Mouse (Mus musculus) embryo, embryonic 10 days (tissue): ENCODE results near the gene Apbb2.

Source experiments
- DNase-seq: peaks from one replicate; pipeline ENCODE4 v3.0.0-alpha.2; 2015; ENCODE audit warnings: low spot score

Apbb2 gene

DNA sequence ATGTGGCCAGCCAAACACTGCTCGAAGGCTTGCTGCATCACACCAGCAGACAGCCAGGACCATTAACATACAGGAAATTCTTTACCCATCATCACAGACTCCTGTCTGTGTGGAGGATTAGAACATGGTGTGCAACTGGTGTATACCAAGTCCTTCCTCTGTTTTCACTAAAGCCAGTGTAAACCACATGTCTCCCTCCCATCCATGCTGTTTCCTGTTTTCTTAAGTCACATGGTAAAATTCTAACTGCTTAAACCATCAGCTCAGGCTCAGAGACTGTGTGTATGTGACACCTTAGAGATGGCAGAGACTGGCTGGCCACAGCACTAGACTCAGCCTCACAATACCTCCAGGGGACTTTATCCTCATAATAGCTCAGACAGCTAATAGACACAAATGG, 236.5 kb downstream of the Apbb2 start:
- no peak for DNase-seq

DNA sequence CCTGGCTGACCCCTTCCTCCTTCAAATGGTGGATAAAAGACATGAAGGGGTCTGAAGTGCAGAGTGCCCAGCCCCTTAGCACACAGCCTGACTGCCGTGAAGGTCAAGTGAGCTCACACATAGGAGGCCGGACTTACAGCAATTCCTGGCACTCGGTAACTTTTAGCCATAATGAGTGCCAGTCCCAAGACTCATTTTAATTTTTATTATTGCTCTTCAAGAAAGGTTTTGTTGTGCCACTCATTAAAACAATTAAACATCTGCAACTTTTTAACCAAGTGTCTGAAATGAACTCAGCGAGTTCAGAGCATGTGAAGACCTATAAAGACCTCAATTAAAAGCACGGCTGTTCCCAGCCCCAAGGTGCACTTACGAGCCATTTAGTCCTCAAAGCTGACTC, 239.6 kb downstream of the Apbb2 start:
- DNase-seq = no peak

DNA sequence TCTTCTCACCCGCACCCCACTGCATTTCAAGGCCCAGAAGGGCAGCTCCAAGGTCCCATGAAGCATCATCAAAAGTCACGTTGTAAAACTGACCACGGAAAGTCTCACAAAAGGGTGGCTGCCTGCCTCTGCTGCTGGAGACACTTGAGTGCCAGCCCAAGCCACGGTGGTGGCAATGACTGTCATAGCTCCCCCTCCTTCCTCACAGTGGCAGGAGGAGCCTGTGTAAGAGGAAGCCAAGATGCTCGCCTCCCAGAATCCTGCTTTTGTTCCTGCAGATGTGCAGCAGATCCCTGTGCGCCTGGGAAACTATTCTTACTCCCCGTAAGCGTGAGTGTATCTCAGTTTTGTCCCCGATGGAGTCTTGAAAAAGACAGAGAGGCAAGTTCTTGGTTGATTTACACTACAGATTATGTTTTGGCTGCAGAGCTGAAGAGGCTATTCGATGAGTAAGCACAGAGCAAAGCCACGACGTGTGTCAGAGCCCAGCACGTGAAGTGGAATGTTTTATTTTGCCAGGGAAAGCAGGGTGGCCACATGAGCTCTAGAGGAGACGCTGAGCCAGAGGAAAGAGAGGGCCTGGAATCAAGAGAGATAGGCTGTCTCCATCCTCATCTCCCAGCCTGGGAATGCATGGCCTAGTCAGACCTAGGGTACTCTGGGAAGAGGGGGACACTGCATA, 241.9 kb downstream of the Apbb2 start:
- DNase-seq = no peak

DNA sequence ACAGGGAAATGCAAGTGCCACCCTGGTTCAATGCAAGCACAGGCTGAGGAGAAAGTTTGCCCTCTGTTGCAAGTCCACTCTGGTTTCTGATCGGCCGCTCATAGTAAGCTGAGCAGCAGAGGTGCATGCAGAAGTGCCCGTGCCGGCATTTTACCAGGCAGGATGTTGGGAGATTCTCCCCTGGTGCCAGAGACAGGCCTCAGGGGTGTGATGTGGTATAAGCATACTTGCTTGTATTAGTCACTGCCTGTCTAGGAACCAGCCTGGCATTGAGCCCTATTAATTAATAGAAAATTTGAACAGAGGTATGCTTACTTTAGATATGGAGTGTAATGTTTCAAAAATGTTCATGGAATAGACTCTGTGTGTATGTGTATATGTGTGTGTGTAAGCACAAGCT, 244.2 kb downstream of the Apbb2 start:
- no peak for DNase-seq

DNA sequence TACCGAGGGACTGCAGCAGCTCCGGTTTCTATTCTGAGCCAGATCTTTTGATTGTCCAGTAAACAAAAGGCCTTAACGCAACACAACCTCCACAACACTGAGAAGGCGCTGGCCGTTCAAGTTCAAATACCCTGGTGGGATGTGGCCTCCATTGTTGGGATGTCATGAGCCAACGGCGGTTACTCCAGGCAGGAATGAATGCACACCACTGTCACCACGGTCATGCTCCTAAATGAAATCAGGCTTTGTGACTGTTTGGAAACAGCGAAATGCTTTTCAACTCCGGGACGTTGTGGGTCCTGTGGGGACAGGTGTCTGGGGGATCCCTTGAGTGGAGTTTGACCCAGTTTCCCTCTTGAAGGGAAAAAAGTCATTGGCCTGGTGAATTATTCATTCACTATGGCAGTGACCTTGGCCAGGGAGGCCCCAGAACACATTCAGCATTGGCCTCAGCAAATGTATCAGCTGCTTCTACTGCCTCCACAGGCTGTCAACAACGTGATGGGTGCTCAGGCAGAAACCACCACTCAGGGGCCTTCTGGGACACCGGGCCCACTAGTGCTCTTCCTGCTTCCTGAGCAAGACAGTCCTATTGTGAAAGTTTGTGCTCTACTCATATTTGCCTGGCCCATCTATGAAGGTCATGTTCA, 244.9 kb downstream of the Apbb2 start:
- peak; percentile 28 for DNase-seq

DNA sequence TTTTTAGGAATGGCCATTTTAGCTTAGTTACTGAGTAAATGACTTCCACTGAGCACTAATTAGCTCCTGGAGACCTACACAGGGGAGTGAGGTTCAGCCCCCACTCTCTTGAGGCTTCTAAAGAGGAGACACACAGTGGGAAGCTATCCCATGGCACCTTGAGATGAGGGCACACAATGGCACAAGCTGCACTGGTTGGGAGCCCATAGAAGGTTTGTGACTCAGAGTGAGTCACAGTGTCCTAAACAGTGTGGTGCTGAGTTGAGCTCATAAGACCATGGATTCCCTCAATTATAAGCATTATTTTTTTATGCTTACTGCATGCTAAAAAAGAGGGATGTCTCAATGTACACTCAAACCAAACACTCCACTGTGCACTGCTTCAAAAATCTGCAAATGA, 247.5 kb downstream of the Apbb2 start:
- no peak for DNase-seq

DNA sequence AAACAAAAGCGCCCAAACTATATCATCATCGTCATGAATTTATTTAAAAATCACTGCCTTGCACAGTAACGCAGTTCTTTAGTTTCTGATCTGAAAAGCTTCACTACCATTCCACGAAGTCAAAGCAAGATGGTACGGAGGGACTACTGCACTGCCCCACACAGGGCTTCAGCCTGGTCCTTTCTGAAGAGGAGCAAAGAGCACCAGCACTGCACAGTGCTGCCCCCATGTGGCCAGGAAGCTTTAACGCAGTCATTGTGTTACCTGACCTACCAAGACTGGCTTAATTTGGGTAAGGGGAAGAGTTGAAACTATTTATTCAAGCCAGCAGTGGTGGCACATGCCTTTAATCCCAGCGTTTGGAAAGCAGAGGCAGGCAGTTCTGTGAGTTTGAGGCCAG, 249.6 kb downstream of the Apbb2 start:
- DNase-seq = peak; percentile 89

DNA sequence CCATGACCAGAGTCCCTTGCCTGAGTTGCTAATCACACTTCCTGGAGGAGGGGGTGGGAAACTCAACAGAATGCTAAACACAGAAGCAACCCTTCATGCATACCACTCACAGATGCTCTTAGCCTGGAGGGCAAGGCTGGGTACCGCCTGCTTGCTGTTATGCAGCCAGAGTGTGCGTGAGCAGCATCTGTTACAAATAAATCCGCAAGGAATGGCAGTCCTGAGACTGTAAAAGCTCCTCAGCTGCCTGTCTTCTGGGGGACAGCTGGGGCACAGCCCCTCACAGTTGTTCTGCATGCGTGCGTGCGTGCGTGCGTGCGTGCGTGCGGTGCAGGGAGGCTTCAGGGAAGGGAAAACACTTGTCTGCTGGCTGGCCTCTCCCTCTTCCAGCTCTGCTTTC, 250.9 kb downstream of the Apbb2 start:
- DNase-seq = peak; percentile 47

DNA sequence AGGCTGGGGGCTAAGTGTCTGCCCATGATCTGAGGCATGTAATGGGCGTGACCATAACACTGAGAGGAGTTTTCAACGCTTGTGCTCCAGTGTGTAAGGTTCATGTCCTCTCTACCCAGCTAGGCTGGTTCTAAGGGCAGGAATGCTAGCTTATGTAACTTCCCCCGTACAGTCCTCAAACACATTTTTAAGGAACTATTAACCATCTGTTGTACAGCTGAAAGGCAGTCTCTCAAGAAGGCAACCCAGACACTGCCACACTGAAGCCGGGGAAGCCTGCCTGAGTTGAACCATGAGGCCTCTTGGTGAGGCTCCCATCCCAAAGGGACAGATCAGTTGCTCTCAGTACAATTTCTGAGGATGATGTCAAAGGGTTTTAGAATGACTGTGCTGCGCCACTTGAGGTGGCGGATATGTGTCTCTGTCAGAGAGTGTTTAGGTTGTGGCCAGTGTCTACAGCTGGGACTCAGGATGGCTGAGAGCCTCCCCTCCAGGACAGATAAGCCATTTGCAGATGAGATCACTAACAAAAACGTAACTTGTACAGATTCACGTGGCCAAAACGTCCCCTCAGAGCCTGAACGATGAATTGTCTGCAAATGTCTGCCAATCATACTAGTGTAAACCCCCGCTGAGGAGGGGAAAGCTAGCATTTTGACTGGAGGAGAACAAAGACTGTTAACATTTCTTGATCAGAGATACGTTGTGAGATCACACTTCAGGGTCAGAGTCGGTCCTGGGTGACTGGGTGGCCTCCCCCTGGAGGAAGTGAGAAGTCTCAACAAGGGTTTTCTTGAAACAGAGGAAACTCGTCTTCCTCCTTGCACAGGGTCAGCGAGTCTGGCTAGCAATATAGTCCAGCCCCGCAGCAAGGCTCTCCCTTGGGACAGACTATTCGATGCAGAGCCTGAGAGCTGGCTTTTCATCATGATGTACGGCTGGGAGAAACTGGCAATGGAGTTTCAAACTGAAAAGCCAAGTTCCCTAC, 255.0 kb downstream of the Apbb2 start:
- DNase-seq = no peak

DNA sequence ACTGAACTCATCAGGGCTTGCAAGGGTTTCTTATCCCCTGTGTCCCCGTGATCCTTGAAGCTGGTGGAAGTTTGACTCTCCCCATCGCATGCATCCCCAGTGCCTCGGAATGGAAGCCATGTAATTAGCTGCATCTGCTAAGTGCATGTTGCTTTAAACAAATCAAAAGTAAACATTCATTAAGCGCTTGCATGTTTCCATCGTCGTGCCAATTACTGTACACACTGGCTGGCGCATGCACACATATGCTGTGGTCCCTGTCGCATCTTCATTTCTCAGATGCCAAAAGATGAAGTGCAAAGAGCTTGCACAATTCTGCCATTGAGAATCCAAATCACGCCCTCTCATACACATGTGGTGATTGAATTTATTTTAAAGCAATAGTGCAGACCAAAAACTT, 257.8 kb downstream of the Apbb2 start:
- no peak for DNase-seq

DNA sequence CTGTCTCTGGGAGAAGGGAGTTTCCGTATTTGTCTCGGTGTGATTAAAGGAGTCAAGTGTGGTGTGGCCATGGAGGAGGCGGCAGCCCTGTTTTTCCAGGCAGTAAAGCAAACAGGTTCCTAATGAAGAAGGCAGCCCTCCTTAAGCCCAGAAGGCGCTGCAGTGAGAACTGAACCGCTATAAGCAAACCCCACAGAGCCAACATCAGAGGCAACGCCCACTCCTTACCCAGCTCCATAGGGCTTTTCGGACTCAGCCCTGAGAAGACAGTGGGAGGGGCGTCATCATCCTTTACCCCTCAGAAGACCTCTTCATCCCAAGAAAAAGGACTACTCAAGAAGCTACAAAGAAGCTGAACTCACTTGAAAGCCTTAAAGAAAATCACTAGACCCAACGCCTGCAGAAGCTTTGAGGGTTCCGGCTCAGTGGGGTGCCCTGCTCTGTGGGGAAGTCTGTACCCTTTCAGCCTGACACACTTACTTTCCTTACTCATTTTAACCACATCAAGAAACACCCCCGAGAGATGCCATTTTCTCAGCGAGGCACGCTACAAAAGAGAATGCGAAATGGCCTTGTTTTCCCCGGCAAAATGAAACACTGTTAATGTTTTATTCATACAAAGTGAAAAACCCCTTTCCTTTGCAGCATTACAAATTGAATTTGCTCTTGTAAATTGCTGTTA, 258.7 kb downstream of the Apbb2 start:
- no peak for DNase-seq

DNA sequence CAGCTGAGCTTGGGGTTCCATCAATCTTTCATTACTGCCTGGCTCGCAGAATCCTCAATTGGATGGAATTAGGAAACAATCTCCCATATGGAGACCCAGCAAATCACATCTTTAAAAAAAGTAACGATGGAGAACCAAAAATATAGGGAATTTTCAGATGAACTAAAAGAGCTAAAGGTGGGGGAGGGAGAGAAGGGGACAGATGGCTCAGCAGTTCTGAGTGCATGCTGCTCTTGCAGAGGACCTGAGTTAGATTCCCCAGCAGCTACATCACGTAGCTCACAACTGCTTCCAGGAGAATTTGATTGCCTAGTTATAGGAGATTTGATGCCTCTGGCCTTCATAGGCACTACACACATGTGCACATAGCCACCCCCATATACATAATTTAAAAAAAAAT, 263.4 kb downstream of the Apbb2 start:
- no peak for DNase-seq

DNA sequence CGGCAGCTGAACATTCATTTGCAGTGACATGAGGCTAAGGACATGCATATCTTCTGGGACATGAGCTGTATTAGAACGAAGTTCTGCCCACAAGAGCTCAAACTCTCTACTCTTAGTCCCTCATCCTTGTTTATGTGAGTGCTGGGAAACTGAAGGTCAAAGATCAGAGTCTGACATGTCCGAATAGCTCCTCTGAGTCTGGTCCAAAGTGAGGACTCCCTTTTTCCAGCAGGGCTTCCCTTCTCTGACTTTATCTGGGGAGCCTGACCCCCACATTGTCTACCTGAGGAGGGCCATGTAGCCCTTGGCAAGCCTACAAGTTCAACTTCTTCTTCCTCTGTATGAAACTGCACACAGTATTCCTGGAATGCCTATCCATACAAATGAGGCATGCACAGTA, 264.7 kb downstream of the Apbb2 start:
- no peak for DNase-seq

DNA sequence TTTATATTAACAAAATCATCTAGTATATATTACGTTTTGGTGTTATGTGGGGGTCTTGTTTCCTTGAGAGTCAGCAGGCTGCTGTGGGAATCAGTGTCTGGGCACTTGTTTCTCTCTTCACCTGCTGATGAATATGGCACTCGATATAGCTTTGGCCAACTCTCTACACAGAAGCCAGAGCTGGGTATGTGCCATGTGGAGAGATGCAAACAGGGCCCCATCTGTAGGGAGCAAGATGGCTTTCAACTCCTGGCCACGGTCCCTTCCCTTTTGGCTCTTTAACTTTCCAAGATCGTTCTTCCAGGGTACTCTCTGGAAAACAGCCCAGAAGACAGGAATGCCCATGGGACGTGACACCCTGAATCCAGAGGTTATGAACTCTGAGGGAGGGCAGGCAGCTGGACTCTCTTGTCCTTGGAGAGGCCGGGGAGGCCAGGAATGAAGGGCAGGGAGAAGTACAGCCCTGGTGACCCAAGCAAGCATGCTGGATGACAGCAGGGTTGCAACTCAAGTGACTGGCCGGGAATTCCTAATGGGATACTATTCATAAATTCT, 266.7 kb downstream of the Apbb2 start:
- DNase-seq = no peak

DNA sequence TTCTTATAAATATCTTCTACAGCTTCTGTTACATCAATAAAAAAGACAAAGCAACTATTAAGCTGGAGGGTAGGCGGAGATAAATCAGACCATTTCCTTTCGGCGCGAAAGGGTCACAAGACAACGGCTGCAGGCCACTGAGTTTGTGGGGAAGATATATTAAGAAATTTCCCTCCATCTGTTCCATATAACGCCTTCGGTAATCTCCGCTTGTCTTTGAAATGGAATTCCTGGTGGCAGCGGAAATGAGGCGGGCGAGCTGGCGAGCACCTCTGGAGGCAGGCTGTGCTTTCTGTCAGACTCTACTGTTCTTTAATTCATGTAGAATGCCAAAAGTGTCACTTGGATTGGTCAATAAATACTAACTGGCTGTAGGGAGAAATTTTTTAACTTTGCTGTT, 267.5 kb downstream of the Apbb2 start:
- DNase-seq = no peak

DNA sequence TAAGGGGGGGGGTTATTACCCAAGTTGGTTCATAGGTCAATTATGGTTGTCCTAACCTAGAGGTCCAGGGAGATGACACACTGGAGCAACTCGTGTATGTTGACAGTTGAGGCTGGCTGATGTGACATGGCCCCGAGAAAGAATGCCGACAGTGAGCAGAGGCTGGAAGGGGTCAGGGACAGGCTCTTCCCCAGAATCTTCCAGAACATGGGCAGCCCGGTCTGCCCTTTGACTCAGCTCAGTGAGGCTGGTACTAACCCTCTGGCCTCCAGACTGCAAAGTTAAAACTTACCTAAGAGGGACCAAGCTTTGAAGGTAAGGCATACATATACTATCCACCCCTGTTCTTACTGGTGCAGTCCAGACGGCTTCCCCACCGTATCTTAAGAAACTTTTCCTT, 268.0 kb downstream of the Apbb2 start:
- no peak for DNase-seq

DNA sequence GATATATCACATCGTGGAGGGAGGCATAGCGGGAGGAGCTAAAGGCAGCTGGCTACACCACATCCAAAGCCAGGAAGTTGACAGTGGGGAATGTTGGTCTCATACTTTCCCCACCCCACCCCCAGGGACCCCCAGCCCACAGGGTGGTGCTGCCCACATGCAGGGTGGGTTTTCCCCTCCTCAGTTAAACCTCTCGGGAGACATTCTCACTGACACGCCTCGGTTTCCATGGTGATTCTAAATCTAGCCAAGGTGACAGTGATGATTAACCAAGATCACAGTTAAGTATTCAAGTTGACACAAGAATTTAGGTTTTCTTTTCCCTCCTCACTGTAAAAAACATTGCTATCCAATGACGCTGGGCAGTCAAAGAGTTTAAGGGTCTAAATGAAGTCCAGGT, 270.2 kb downstream of the Apbb2 start:
- no peak for DNase-seq

DNA sequence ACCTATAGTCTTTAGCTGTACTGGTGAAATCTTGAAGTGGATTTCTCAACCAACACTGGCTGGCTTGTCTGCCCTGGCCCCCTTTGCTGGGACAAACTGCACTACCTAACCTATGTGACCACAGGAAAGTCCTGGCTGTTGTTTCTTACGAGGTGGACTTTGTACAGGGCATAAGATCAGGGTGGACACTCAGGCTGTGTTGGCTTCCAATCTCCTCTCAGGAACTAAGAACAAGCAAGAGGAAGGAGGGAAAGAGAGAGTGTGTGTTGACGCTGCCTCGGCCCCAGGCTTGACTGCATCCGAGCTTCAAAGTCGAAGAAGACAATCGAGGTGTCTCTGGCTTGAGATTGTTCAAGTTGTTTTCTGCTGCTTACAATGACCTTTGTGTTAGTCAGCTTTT, 271.8 kb downstream of the Apbb2 start:
- no peak for DNase-seq

DNA sequence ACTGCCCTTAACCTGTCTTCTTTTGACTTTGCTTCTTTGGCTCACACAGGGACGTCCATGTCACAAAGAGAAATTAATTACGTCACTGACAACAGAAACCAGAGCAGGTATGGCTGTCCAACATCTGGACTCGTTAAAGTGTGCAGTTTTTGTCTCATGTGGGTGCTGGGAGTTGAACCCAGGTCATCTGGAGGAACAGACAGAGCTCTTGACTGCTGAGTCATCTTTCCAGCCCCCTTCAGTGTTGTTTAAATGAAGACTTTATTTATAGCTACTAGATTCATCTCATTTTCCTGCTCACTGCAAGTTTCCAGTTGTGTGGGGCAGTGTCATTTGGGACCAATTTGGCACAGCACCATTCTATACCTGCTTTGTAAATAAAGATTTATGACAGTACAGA, 273.4 kb downstream of the Apbb2 start:
- no peak for DNase-seq

DNA sequence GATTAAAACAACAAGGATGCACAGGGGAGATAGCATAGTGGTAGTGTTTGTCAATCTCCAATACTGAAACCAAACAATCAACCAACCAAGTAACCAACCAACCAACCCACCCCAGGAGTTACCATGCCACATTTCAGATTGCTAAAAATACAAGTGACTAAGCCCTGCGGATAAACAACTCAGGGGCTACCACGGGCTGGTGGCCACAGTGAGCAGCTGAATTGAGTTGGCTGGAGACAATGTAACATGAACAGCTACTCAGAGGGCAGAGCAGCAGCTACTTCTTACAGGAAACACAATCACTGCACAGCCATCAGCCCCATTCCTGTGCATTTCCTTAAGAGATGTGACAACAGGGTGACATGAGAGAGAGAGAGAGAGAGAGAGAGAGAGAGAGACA, 274.4 kb downstream of the Apbb2 start:
- DNase-seq = no peak

DNA sequence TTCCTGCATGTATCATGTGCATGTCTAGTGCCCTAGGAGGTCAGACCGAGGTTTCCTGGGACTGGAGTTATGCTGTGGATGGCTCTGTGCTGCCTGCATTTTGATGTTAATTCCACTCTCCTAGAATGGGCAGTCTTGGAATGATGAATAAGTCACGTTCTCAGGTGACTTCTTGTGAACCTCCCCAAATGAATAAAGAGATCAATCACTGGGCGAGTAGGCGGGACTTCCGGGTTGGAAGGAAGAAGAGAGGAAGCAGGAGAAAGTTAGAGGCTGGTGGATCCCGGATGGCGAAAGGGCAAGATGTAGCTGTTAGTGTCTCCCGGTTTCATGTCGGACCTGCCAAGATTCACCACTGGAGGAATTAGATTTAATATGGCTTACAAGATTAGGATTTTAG, 276.3 kb downstream of the Apbb2 start:
- DNase-seq = no peak

DNA sequence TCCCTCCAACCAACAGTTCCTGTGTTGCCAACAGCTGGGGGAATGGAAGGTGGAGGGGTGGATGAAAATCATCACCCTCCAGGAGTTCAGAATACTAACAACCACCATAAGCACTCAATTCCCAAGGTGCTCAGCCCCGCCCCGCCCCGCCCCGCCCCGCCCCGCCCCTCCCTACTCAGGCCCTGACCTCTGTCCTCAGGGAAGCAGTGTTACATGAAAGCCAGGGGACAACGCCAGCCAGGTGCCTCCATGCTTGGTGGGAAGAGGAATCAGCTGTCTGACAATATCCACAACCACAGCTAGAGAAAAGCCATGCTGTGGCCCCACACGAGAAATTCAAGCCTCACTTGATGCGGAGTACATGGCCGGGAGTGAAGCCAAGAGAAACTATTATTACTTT, 276.7 kb downstream of the Apbb2 start:
- no peak for DNase-seq
